Mouse (Mus musculus): ENCODE measurements around the gene Chd2.

DNA sequence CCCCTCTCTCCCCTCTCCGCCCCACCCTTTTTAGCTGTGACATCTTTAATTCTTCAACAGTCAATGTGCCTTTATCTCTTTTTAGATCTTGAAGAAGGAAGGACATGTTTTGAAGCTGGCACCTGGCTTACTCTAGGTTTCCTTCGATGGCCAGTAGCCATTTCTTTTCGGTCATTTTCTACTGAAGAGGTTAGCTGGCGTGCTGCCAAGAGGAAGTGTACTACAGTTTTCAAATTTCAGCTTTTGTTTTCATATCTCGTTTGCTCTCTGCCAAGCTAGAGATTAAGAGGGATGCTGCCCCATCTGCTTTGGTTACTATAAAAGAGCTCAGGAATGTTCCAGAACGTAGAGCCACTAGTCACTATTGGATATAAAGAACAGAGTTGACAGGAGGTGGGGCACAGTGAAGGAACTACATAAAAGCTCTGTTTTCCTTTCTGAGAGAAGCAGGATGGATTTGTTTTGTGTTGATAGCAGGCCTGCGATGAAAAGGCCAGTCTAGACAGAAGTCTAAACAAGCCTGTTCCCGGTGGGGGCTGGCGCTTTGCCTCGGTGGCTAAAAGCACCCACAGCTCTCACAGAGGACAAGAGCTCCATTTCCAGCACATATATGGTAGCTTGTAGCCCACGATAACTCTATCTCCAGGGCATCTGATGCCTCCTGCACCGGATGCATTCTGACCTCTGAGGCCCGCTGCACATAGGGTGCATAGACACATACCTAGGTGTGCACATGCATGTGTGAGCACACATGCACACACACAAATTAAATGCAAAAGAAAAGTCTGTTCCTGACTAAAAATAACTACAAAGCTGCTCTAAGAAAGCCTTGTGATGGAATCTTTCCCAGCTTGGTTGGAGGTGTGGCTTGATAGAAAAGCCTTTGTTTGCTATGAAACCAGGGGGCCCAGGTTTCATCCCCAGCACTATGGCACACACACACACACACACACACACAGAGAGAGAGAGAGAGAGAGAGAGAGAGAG lies 42.7 kb upstream of the Chd2 start:
- TF ChIP-seq CTCF (IDR thresholded peaks at IDR 0.05; ENCODE audit: extremely low read depth, insufficient read depth, insufficient read length, insufficient replicate concordance) (no peak), POLR2A (IDR thresholded peaks at IDR 0.05; ENCODE audit: low read depth, low read length) (no peak)
